Mouse (Mus musculus) neural tube, embryonic 11.5 days (tissue): ENCODE data around the gene Btrc. TPM values are rescaled to one million over a fixed set of nuclear protein-coding genes. Genes with fewer than 3 reads are reported as not detected.

Source experiments
- ATAC-seq: fragments of 200-750 bp; cut with Nextera tagmentation; 2 replicates; pipeline ENCODE4 v1.8.0; 2017; ENCODE audit warnings: moderate number of reproducible peaks, mild to moderate bottlenecking, moderate TSS enrichment, moderate library complexity; ENCODE audit not compliant: insufficient read depth, low FRiP score, low TSS enrichment
- DNase-seq: peaks from one replicate; pipeline ENCODE4 v3.0.0-alpha.2; 2015; ENCODE audit warnings: low spot score
- H3K27ac ChIP-seq: fragments of 300-500 bp; sonication (generic); 2 replicates; pipeline ENCODE4 v1.5.1; 2014; ENCODE audit warnings: low read depth, mild to moderate bottlenecking, low read length
- H3K27me3 ChIP-seq: fragments of 300-500 bp; sonication (generic); 2 replicates; pipeline ENCODE4 v1.6.1; 2014; ENCODE audit warnings: mild to moderate bottlenecking, low read length, mixed read lengths; ENCODE audit not compliant: control insufficient read depth, insufficient read depth
- H3K36me3 ChIP-seq: fragments of 300-500 bp; sonication (generic); 2 replicates; pipeline ENCODE4 v1.6.1; 2014; ENCODE audit warnings: mild to moderate bottlenecking, low read length, moderate library complexity, mixed read lengths; ENCODE audit not compliant: control insufficient read depth, insufficient read depth
- H3K4me1 ChIP-seq: fragments of 300-500 bp; sonication (generic); 2 replicates; pipeline ENCODE4 v1.6.1; 2014; ENCODE audit warnings: low read length, mixed read lengths; ENCODE audit not compliant: control insufficient read depth, insufficient read depth
- H3K4me2 ChIP-seq: fragments of 300-500 bp; sonication (generic); 2 replicates; pipeline ENCODE4 v1.6.1; 2014; ENCODE audit warnings: low read depth, mild to moderate bottlenecking, moderate library complexity
- H3K4me3 ChIP-seq: fragments of 300-500 bp; sonication (generic); 2 replicates; pipeline ENCODE4 v1.5.1; 2014; ENCODE audit warnings: low read depth, low read length
- H3K9ac ChIP-seq: fragments of 300-500 bp; sonication (generic); 2 replicates; pipeline ENCODE4 v1.6.1; 2014; ENCODE audit warnings: mild to moderate bottlenecking, low read length
- H3K9me3 ChIP-seq: fragments of 300-500 bp; sonication (generic); 2 replicates; pipeline ENCODE4 v1.6.1; 2016; ENCODE audit warnings: low read length; ENCODE audit not compliant: control insufficient read depth
- WGBS: fragments of 180-500 bp; shearing (Covaris S2); extraction: QIAGEN DNeasy Blood & Tissue Kit; methylation state at CpG from one replicate; pipeline ENCODE4 v1.1.7; 2014; 5-methylcytosine and 5-hydroxymethylcytosine counted together
- polyA plus RNA-seq: library from polyadenylated mRNA; unstranded; fragments of >200 nt; fragmentation: Nextera tagmentation; extraction: Ambion mirVana; gene quantifications from 2 replicates; pipeline ENCODE4 v1.2.1, GENCODE M21; 2014

Gene Btrc
- polyA plus RNA-seq, 1 experiment from 2014 or later: 68.4 TPM

GRCm38 (mm10) chr19:45486992-45487387 lies 123.5 kb downstream of the Btrc start:
- H3K4me3 ChIP-seq: no peak overlapping the region
- 80% methylated on average over 3 of the region's 3 CpGs for WGBS
- H3K27me3 ChIP-seq: no peaks in the 10 kb centered on the region
- DNase-seq (no peak), ATAC-seq (no peak)
- H3K36me3 ChIP-seq: no peaks in the 10 kb centered on the region
- no peak overlapping the region for H3K9ac ChIP-seq
- H3K9me3 ChIP-seq: no peaks in the 10 kb centered on the region
- no peak overlapping the region for H3K4me2 ChIP-seq
- H3K27ac ChIP-seq: no peak overlapping the region
- no peaks in the 10 kb centered on the region for H3K4me1 ChIP-seq

GRCm38 (mm10) chr19:45489961-45490360 lies 126.4 kb downstream of the Btrc start:
- Histone ChIP-seq H3K36me3 (no peaks in the 10 kb centered on the region), H3K4me3 (no peak overlapping the region), H3K27ac (no peak overlapping the region), H3K27me3 (no peaks in the 10 kb centered on the region), H3K4me1 (0 out of 2 replicates have a peak, but pooled peaks cover 2% of the 10 kb centered on the region), H3K9ac (no peak overlapping the region), H3K4me2 (no peak overlapping the region), H3K9me3 (no peaks in the 10 kb centered on the region)
- WGBS: 78% methylated on average over 6 of the region's 6 CpGs
- DNase-seq: no peak
- no peak for ATAC-seq

GRCm38 (mm10) chr19:45491246-45491645 lies 127.7 kb downstream of the Btrc start:
- Histone ChIP-seq H3K9me3 (no peaks in the 10 kb centered on the region), H3K36me3 (no peaks in the 10 kb centered on the region), H3K4me3 (no peak overlapping the region), H3K4me1 (0 out of 2 replicates have a peak, but pooled peaks cover 2% of the 10 kb centered on the region), H3K9ac (no peak overlapping the region), H3K4me2 (no peak overlapping the region), H3K27ac (no peak overlapping the region), H3K27me3 (no peaks in the 10 kb centered on the region)
- DNase-seq (no peak), ATAC-seq (no peak)
- 55% methylated on average over 7 of the region's 7 CpGs for WGBS

GRCm38 (mm10) chr19:45494121-45494775 lies 130.7 kb downstream of the Btrc start:
- Histone ChIP-seq H3K27ac (no peak overlapping the region), H3K4me2 (no peak overlapping the region), H3K9me3 (no peaks in the 10 kb centered on the region), H3K4me1 (0 out of 2 replicates have a peak, but pooled peaks cover 2% of the 10 kb centered on the region), H3K4me3 (no peak overlapping the region), H3K36me3 (no peaks in the 10 kb centered on the region), H3K27me3 (no peaks in the 10 kb centered on the region), H3K9ac (no peak overlapping the region)
- ATAC-seq: no peak
- DNase-seq: no peak
- WGBS: 45% methylated on average over 10 of the region's 10 CpGs

- no peak overlapping the region for H3K9ac ChIP-seq
- no peak for DNase-seq
- H3K27me3 ChIP-seq: no peaks in the 10 kb centered on the region
- no peak for ATAC-seq
- no peaks in the 10 kb centered on the region for H3K9me3 ChIP-seq
- WGBS: 60% methylated on average over 7 of the region's 7 CpGs
- no peak overlapping the region for H3K4me3 ChIP-seq
- H3K4me2 ChIP-seq: no peak overlapping the region
- H3K4me1 ChIP-seq: no peaks in the 10 kb centered on the region
- no peak overlapping the region for H3K27ac ChIP-seq
- no peaks in the 10 kb centered on the region for H3K36me3 ChIP-seq
These were observed 141.9 kb downstream of the Btrc start for GRCm38 (mm10) chr19:45505446-45505845.

GRCm38 (mm10) chr19:45507531-45507930 lies 144.0 kb downstream of the Btrc start:
- DNase-seq (no peak), ATAC-seq (no peak)
- Histone ChIP-seq H3K36me3 (no peaks in the 10 kb centered on the region; the same call in 1 of the 2 replicates), H3K27me3 (no peaks in the 10 kb centered on the region), H3K9ac (no peak overlapping the region), H3K4me3 (no peak overlapping the region), H3K9me3 (no peaks in the 10 kb centered on the region), H3K27ac (no peak overlapping the region), H3K4me1 (no peaks in the 10 kb centered on the region), H3K4me2 (no peak overlapping the region)
- 88% methylated on average over 18 of the region's 19 CpGs for WGBS

GRCm38 (mm10) chr19:45510680-45511079 lies 147.1 kb downstream of the Btrc start:
- DNase-seq (no peak), ATAC-seq (no peak)
- no peak overlapping the region for H3K4me3 ChIP-seq
- H3K4me1 ChIP-seq: no peaks in the 10 kb centered on the region
- H3K27ac ChIP-seq: no peak overlapping the region
- peaks cover 9% of the 10 kb centered on the region; the same call in 1 of the 2 replicates for H3K36me3 ChIP-seq
- 84% methylated on average over 3 of the region's 3 CpGs for WGBS
- no peak overlapping the region for H3K4me2 ChIP-seq
- H3K27me3 ChIP-seq: no peaks in the 10 kb centered on the region
- H3K9ac ChIP-seq: no peak overlapping the region
- H3K9me3 ChIP-seq: no peaks in the 10 kb centered on the region

GRCm38 (mm10) chr19:45511406-45511805 lies 147.9 kb downstream of the Btrc start:
- WGBS: 88% methylated on average over 4 of the region's 4 CpGs

GRCm38 (mm10) chr19:45515341-45515740 lies 151.8 kb downstream of the Btrc start:
- ATAC-seq (no peak), DNase-seq (no peak)
- Histone ChIP-seq H3K36me3 (peaks cover 9% of the 10 kb centered on the region), H3K9me3 (no peaks in the 10 kb centered on the region), H3K4me1 (no peaks in the 10 kb centered on the region), H3K9ac (no peak overlapping the region), H3K27me3 (no peaks in the 10 kb centered on the region), H3K4me2 (no peak overlapping the region), H3K4me3 (no peak overlapping the region), H3K27ac (no peak overlapping the region)
- 79% methylated on average over 2 of the region's 2 CpGs for WGBS

More at GRCm38 (mm10) chr19:45511406-45511805, 147.9 kb downstream of the Btrc start:
- ATAC-seq: no peak
- no peak overlapping the region for H3K9ac ChIP-seq
- DNase-seq: no peak
- H3K36me3 ChIP-seq: peaks cover 9% of the 10 kb centered on the region
- no peaks in the 10 kb centered on the region for H3K27me3 ChIP-seq
- H3K4me3 ChIP-seq: no peak overlapping the region
- no peaks in the 10 kb centered on the region for H3K4me1 ChIP-seq
- no peaks in the 10 kb centered on the region for H3K9me3 ChIP-seq
- no peak overlapping the region for H3K27ac ChIP-seq
- no peak overlapping the region for H3K4me2 ChIP-seq
